Mouse (Mus musculus): ENCODE results near the gene Rnpc3. TPM values are rescaled to one million over a fixed set of nuclear protein-coding genes. Genes with fewer than 3 reads are reported as not detected.

Rnpc3 gene
- polyA plus RNA-seq, 1 experiment from 2014 or later: 15.5 TPM

- WGBS (ENCODE audit: insufficient replicate concordance): 50% methylated on average over 2 of the region's 2 CpGs
- no peaks in the 10 kb centered on the region for H3K27me3 ChIP-seq
- no peak overlapping the region for H3K4me2 ChIP-seq
- ATAC-seq (ENCODE audit: insufficient read depth): peak; percentile 83
- H3K4me1 ChIP-seq (replicated peaks): no peaks in the 10 kb centered on the region
- H3K9ac ChIP-seq: no peak overlapping the region
- H3K9me3 ChIP-seq (replicated peaks): no peaks in the 10 kb centered on the region
- H3K27ac ChIP-seq (replicated peaks): no peak overlapping the region
- no peak overlapping the region for H3K4me3 ChIP-seq (replicated peaks)
- H3K36me3 ChIP-seq (replicated peaks): no peaks in the 10 kb centered on the region
Measured at GRCm38 (mm10) chr3:113574138-113574537, 55.8 kb downstream of the Rnpc3 start.

GRCm38 (mm10) chr3:113572158-113572557 is 57.8 kb downstream of the Rnpc3 start:
- Histone ChIP-seq H3K9me3 (replicated peaks) (no peaks in the 10 kb centered on the region; the same call in 1 of the 2 replicates), H3K4me3 (replicated peaks) (no peak overlapping the region), H3K4me1 (replicated peaks) (no peaks in the 10 kb centered on the region), H3K27me3 (no peaks in the 10 kb centered on the region), H3K36me3 (replicated peaks) (peaks cover 4% of the 10 kb centered on the region; the same call in 1 of the 2 replicates), H3K27ac (replicated peaks) (no peak overlapping the region), H3K9ac (no peak overlapping the region), H3K4me2 (no peak overlapping the region)
- ATAC-seq (ENCODE audit: insufficient read depth): no peak
- 62% methylated on average over 3 of the region's 3 CpGs for WGBS (ENCODE audit: insufficient replicate concordance)

Other genes with a start within 250 kb of the Rnpc3 start
- 5.0 and 30.4 TPM in 2 replicates for gene Amy2a1, start 97.7 kb downstream of the Rnpc3 start, polyA plus RNA-seq (2015; fragmentation: Nextera tagmentation; extraction: Ambion mirVana)
- 18.5 and 21.0 TPM in 2 replicates for gene Amy1, start 23.4 kb downstream of the Rnpc3 start, polyA plus RNA-seq (2015; fragmentation: Nextera tagmentation; extraction: Ambion mirVana)